Mouse (Mus musculus) MEL (cell line): ENCODE data around the gene Uox. TPM values are rescaled to one million over a fixed set of nuclear protein-coding genes. Genes with fewer than 3 reads are reported as not detected.

Experiments
- DNase-seq: peaks from one replicate; pipeline ENCODE4 v3.0.0; 2011; ENCODE audit warnings: low read depth, low spot score
- H3K27ac ChIP-seq: 2 replicates; pipeline ENCODE4 v1.5.1; 2012; ENCODE audit warnings: low read depth, mild to moderate bottlenecking, control low read depth, low read length, moderate library complexity; ENCODE audit not compliant: control insufficient read depth
- H3K27me3 ChIP-seq, 2 experiments: fragments of 150-350 bp in 1 of 2; sonication (generic) in 1 of 2; 2 replicates each; pipeline ENCODE4 v1.6.1; 2012; ENCODE audit warnings: low read length in 2 of 2, mild to moderate bottlenecking in 2 of 2, improper control_type of control experiment in 1 of 2, moderate library complexity in 1 of 2; ENCODE audit not compliant: insufficient read depth in 2 of 2, control insufficient read depth in 1 of 2
- H3K36me3 ChIP-seq, 2 experiments: 2 replicates each; pipeline ENCODE4 v1.6.1; 2012 to 2014; ENCODE audit warnings: low read length in 2 of 2, improper control_type of control experiment in 1 of 2, inconsistent platforms in 1 of 2, mild to moderate bottlenecking in 1 of 2; ENCODE audit not compliant: insufficient read depth in 2 of 2, control insufficient read depth in 1 of 2
- H3K4me1 ChIP-seq, 2 experiments: fragments of 150-350 bp in 1 of 2; sonication (generic) in 1 of 2; 2 replicates each; pipeline ENCODE4 v1.6.1; 2012; ENCODE audit warnings: low read length in 2 of 2, improper control_type of control experiment in 1 of 2, mild to moderate bottlenecking in 1 of 2; ENCODE audit not compliant: insufficient read depth in 2 of 2, control insufficient read depth in 1 of 2
- H3K4me3 ChIP-seq, 2 experiments: fragments of 150-350 bp in 1 of 2; sonication (generic) in 1 of 2; 2 replicates each; pipeline ENCODE4 v1.5.1; 2012; ENCODE audit warnings: low read depth in 2 of 2, low read length in 2 of 2, mild to moderate bottlenecking in 2 of 2, moderate library complexity in 2 of 2, control low read depth in 1 of 2, improper control_type of control experiment in 1 of 2; ENCODE audit not compliant: control insufficient read depth in 1 of 2, insufficient read depth in 1 of 2
- H3K79me2 ChIP-seq: 2 replicates; pipeline ENCODE4 v1.6.1; 2012; ENCODE audit warnings: mild to moderate bottlenecking, low read length, moderate library complexity; ENCODE audit not compliant: control insufficient read depth, poor library complexity, insufficient read depth
- H3K9ac ChIP-seq: 2 replicates; pipeline ENCODE4 v1.6.1; 2012; ENCODE audit warnings: low read depth, mild to moderate bottlenecking, control low read depth, low read length, moderate library complexity; ENCODE audit not compliant: control insufficient read depth, poor library complexity, severe bottlenecking
- H3K9me3 ChIP-seq: fragments of 150-350 bp; sonication (generic); replicated peaks from 2 replicates; pipeline ENCODE4 v1.6.1; 2012; ENCODE audit warnings: mild to moderate bottlenecking, low read length, improper control_type of control experiment, moderate library complexity; ENCODE audit not compliant: insufficient read depth
- BHLHE40 ChIP-seq: IDR thresholded peaks from 2 replicates; pipeline ENCODE4 v1.6.1; 2012; ENCODE audit warnings: low read depth, mild to moderate bottlenecking, inconsistent platforms, low read length, improper control_type of control experiment, borderline replicate concordance
- CHD2 ChIP-seq: IDR thresholded peaks from 2 replicates; pipeline ENCODE4 v1.6.1; 2011; ENCODE audit warnings: low read length, improper control_type of control experiment
- E2F4 ChIP-seq: IDR thresholded peaks from 2 replicates; pipeline ENCODE4 v1.6.1; 2011; ENCODE audit warnings: low read depth, low read length, improper control_type of control experiment, borderline replicate concordance
- ELF1 ChIP-seq: IDR thresholded peaks from 2 replicates; pipeline ENCODE4 v1.6.1; 2014; ENCODE audit warnings: low read depth, mild to moderate bottlenecking, inconsistent platforms, low read length, improper control_type of control experiment, moderate library complexity
- EP300 ChIP-seq, 2 experiments: IDR thresholded peaks; 2 replicates each; pipeline ENCODE4 v1.6.1; 2011; ENCODE audit warnings: improper control_type of control experiment in 2 of 2, low read length in 2 of 2, low read depth in 1 of 2, mild to moderate bottlenecking in 1 of 2
- ETS1 ChIP-seq: IDR thresholded peaks from 2 replicates; pipeline ENCODE4 v1.6.1; 2012; ENCODE audit warnings: low read depth, mild to moderate bottlenecking, inconsistent platforms, low read length, improper control_type of control experiment, moderate library complexity
- GABPA ChIP-seq: IDR thresholded peaks from 2 replicates; pipeline ENCODE4 v1.6.1; 2012; ENCODE audit warnings: low read depth, mild to moderate bottlenecking, inconsistent platforms, low read length, improper control_type of control experiment, moderate library complexity
- JUND ChIP-seq: IDR thresholded peaks from 2 replicates; pipeline ENCODE4 v1.6.1; 2011; ENCODE audit warnings: low read depth, mild to moderate bottlenecking, improper control_type of control experiment, low read length
- KAT2A ChIP-seq: conservative IDR thresholded peaks from 2 replicates; pipeline ENCODE4 v1.6.1; 2012; ENCODE audit warnings: low read depth, low read length, improper control_type of control experiment, inconsistent platforms
- MAX ChIP-seq: IDR thresholded peaks from 2 replicates; pipeline ENCODE4 v1.6.1; 2011; ENCODE audit warnings: low read length, improper control_type of control experiment
- MEF2A ChIP-seq: IDR thresholded peaks from 2 replicates; pipeline ENCODE4 v1.6.1; 2014; ENCODE audit warnings: low read depth, mild to moderate bottlenecking, inconsistent platforms, low read length, improper control_type of control experiment; ENCODE audit not compliant: poor library complexity, insufficient replicate concordance, severe bottlenecking; ENCODE audit errors: extremely low read depth
- MXI1 ChIP-seq: IDR thresholded peaks from 2 replicates; pipeline ENCODE4 v1.6.1; 2011; ENCODE audit warnings: mild to moderate bottlenecking, low read depth, low read length, improper control_type of control experiment
- MYB ChIP-seq: IDR thresholded peaks from 2 replicates; pipeline ENCODE4 v1.6.1; 2011; ENCODE audit warnings: mild to moderate bottlenecking, low read depth, low read length, improper control_type of control experiment
- MYC ChIP-seq: IDR thresholded peaks from 2 replicates; pipeline ENCODE4 v1.6.1; 2011; ENCODE audit warnings: low read depth, mild to moderate bottlenecking, low read length, improper control_type of control experiment, moderate library complexity
- NRF1 ChIP-seq: IDR thresholded peaks from 2 replicates; pipeline ENCODE4 v1.6.1; 2014; ENCODE audit warnings: low read depth, mild to moderate bottlenecking, inconsistent platforms, low read length, improper control_type of control experiment, moderate library complexity; ENCODE audit not compliant: poor library complexity, insufficient read depth, severe bottlenecking
- POLR2AphosphoS5 ChIP-seq: IDR thresholded peaks from 2 replicates; pipeline ENCODE4 v1.6.1; 2012; ENCODE audit warnings: low read depth, borderline replicate concordance, mild to moderate bottlenecking, inconsistent platforms, low read length, moderate library complexity, mixed read lengths
- RAD21 ChIP-seq: IDR thresholded peaks from 2 replicates; pipeline ENCODE4 v1.6.1; 2011; ENCODE audit warnings: mild to moderate bottlenecking, low read depth, low read length, improper control_type of control experiment
- RCOR1 ChIP-seq: IDR thresholded peaks from 2 replicates; pipeline ENCODE4 v1.6.1; 2012; ENCODE audit warnings: low read depth, mild to moderate bottlenecking, inconsistent platforms, low read length, improper control_type of control experiment
- SMC3 ChIP-seq: IDR thresholded peaks from 2 replicates; pipeline ENCODE4 v1.6.1; 2011; ENCODE audit warnings: low read depth, low read length, improper control_type of control experiment
- UBTF ChIP-seq: IDR thresholded peaks from 2 replicates; pipeline ENCODE4 v1.6.1; 2012; ENCODE audit warnings: low read depth, mild to moderate bottlenecking, inconsistent platforms, low read length, improper control_type of control experiment, moderate library complexity, borderline replicate concordance; ENCODE audit not compliant: insufficient read depth
- USF1 ChIP-seq: IDR thresholded peaks from 2 replicates; pipeline ENCODE4 v1.6.1; 2014; ENCODE audit warnings: low read depth, mild to moderate bottlenecking, inconsistent platforms, low read length, improper control_type of control experiment, moderate library complexity
- ZKSCAN1 ChIP-seq: IDR thresholded peaks from 2 replicates; pipeline ENCODE4 v1.6.1; 2012; ENCODE audit warnings: low read depth, mild to moderate bottlenecking, inconsistent platforms, low read length, improper control_type of control experiment, moderate library complexity
- ZMIZ1 ChIP-seq: IDR thresholded peaks from 2 replicates; pipeline ENCODE4 v1.6.1; 2012; ENCODE audit warnings: low read depth, mild to moderate bottlenecking, inconsistent platforms, low read length, improper control_type of control experiment, moderate library complexity
- ZNF384 ChIP-seq: IDR thresholded peaks from 2 replicates; pipeline ENCODE4 v1.6.1; 2012; ENCODE audit warnings: low read depth, mild to moderate bottlenecking, inconsistent platforms, low read length, improper control_type of control experiment
- polyA plus RNA-seq, 2 experiments: library from polyadenylated mRNA; stranded (reverse) in 1 of 2; unstranded in 1 of 2; fragments of >175 nt in 1 of 2; fragments of >200 nt in 1 of 2; gene quantifications; 2 replicates each; pipeline versions ENCODE4 v1.2.1 to v1.2.4; 2012; ENCODE audit warnings: low replicate concordance in 2 of 2, low read depth in 1 of 2; ENCODE audit not compliant: insufficient read length in 2 of 2, insufficient read depth in 1 of 2, missing spikeins in 1 of 2
- total RNA-seq: library from RNA; depleted of rRNA; stranded (reverse); fragments of 300-350 nt; gene quantifications from 2 replicates; pipeline ENCODE4 v1.2.3, GENCODE M21; 2012

The Uox gene
- total and polyA plus RNA-seq, 3 experiments = not detected

- Histone ChIP-seq H3K36me3 (peaks cover 0 to 10% of the 10 kb centered on the region in 2 experiments; a peak in 2 of 4 replicates), H3K27ac (no peak overlapping the region), H3K4me1 (peaks cover 4 to 13% of the 10 kb centered on the region in 2 experiments), H3K9ac (no peak overlapping the region), H3K27me3 (no peaks in the 10 kb centered on the region), H3K9me3 (no peaks in the 10 kb centered on the region), H3K79me2 (no peaks in the 10 kb centered on the region), H3K4me3 (no peak overlapping the region)
- no peak for TF ChIP-seq MAX
- no peak for TF ChIP-seq BHLHE40
- no peak for TF ChIP-seq MXI1
- TF ChIP-seq E2F4 = no peak
- TF ChIP-seq KAT2A = no peak
- no peak for TF ChIP-seq MYC
- no peak for TF ChIP-seq UBTF
- no peak for DNase-seq
Observed at GRCm38 (mm10) chr3:146659321-146659720, 89.1 kb downstream of the Uox start.

- Histone ChIP-seq H3K9me3 (no peaks in the 10 kb centered on the region), H3K9ac (no peak overlapping the region), H3K27ac (no peak overlapping the region), H3K36me3 (no peaks in the 10 kb centered on the region), H3K79me2 (no peaks in the 10 kb centered on the region), H3K27me3 (no peaks in the 10 kb centered on the region), H3K4me3 (no peak overlapping the region), H3K4me1 (no peaks in the 10 kb centered on the region)
- DNase-seq = no peak
- no peak for TF ChIP-seq ZNF384
- TF ChIP-seq RAD21 = no peak
- no peak for TF ChIP-seq EP300 (IDR thresholded peaks at IDR 0.05; ENCODE audit: low read depth in 1 of 2, low read length in 2 of 2)
- no peak for TF ChIP-seq MAX
- TF ChIP-seq ELF1 = no peak
- TF ChIP-seq SMC3 = no peak
- no peak for TF ChIP-seq USF1
- no peak for TF ChIP-seq POLR2AphosphoS5
- no peak for TF ChIP-seq JUND
- TF ChIP-seq NRF1 = no peak
- no peak for TF ChIP-seq MYB
- TF ChIP-seq GABPA = no peak
- TF ChIP-seq MEF2A = no peak
- TF ChIP-seq ZKSCAN1 = no peak
- no peak for TF ChIP-seq ETS1
- no peak for TF ChIP-seq MYC
- TF ChIP-seq RCOR1 = no peak
- TF ChIP-seq ZMIZ1 = no peak
- TF ChIP-seq CHD2 = no peak
- no peak for TF ChIP-seq E2F4
Observed at GRCm38 (mm10) chr3:146661001-146661400, 90.8 kb downstream of the Uox start.
